Mouse (Mus musculus) bone marrow, adult 2 months (tissue): Measurements from ENCODE around the gene Numa1.

Experiments used
- CTCF ChIP-seq: fragments of 200-500 bp; IDR thresholded peaks from 2 replicates; pipeline ENCODE4 v1.5.1; 2011; ENCODE audit warnings: low read length, control low read depth; ENCODE audit not compliant: control insufficient read depth, insufficient read depth
- POLR2A ChIP-seq: fragments of 200-500 bp; IDR thresholded peaks from 2 replicates; pipeline ENCODE4 v1.6.1; 2011; ENCODE audit warnings: low read depth, mild to moderate bottlenecking, control low read depth, low read length, borderline replicate concordance; ENCODE audit not compliant: control insufficient read depth

DNA sequence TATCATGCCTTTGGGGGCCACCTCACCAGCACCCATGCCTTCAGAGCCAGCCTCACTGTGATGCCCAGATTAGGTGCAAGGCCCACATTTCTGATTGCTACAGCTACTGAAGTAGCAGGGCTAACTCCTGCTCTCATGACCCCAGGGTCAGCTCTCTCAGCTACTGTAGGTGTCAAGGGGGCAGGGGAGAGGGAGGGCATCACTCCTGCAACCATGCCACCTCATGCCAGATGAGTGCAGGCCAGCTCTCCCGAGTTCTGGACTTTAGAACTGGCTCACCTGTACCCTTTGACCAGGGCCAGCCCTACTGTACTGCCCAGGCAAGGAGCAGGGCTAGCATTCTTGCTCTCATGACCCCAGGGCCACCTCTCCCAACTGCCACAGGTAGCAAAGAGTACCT is 48.8 kb downstream of the Numa1 start:
- TF ChIP-seq CTCF (no peak), POLR2A (no peak)
